Mouse (Mus musculus) C2C12 (cell line): ENCODE measurements at regions not wholly inside any gene's neighbourhood (a gene's known extent, or its start where the extent isn't known, plus 50 kb on each side); places are given as distances from the start of the nearest gene placed in this dataset.

Source experiments
- CTCF ChIP-seq: IDR thresholded peaks from one replicate; pipeline ENCODE4 v1.5.1; 2011; ENCODE audit not compliant: control insufficient read depth, insufficient read depth, insufficient read length
- FOSL1 ChIP-seq: IDR thresholded peaks from one replicate; pipeline ENCODE4 v1.8.0; 2011; ENCODE audit warnings: mild to moderate bottlenecking, low read length; ENCODE audit not compliant: poor library complexity, insufficient read depth, severe bottlenecking
- MAX ChIP-seq: IDR thresholded peaks from one replicate; pipeline ENCODE4 v1.6.1; 2011; ENCODE audit warnings: mild to moderate bottlenecking, control low read depth
- MYOD1 ChIP-seq: IDR thresholded peaks from one replicate; pipeline ENCODE4 v1.6.1; 2011; ENCODE audit warnings: low read depth; ENCODE audit not compliant: control insufficient read depth, insufficient read length
- MYOG ChIP-seq: IDR thresholded peaks from one replicate; pipeline ENCODE4 v1.6.1; 2011; ENCODE audit not compliant: control insufficient read depth, insufficient read length; ENCODE audit errors: extremely low read depth
- USF1 ChIP-seq: IDR thresholded peaks from one replicate; pipeline ENCODE4 v1.6.1; 2011; ENCODE audit warnings: low read depth, mild to moderate bottlenecking, control low read depth, moderate library complexity

DNA sequence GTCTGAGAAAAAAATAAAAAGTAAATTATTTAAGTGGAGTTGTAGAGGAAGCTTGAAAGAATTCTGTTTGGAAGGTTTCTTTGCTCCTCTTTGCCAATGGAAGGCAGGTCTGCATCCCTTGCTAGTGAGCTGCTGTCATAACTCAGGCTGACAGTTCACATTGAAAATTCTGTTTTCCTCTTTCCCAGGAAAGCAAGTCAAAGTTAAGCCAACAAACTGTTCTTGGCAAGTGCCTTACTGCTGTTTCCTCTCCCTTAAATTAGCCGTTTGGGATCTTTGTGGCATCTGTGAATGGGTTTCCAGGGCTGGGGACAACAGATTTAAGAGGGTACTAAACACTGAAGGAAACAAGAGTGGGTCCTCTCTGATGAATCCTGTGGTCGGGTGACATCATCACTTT, 261.2 kb downstream of the Pou4f1 start:
- TF ChIP-seq CTCF (no peak), USF1 (no peak), FOSL1 (no peak), MYOD1 (no peak), MAX (no peak), MYOG (no peak)
